In the genomic region with DNA sequence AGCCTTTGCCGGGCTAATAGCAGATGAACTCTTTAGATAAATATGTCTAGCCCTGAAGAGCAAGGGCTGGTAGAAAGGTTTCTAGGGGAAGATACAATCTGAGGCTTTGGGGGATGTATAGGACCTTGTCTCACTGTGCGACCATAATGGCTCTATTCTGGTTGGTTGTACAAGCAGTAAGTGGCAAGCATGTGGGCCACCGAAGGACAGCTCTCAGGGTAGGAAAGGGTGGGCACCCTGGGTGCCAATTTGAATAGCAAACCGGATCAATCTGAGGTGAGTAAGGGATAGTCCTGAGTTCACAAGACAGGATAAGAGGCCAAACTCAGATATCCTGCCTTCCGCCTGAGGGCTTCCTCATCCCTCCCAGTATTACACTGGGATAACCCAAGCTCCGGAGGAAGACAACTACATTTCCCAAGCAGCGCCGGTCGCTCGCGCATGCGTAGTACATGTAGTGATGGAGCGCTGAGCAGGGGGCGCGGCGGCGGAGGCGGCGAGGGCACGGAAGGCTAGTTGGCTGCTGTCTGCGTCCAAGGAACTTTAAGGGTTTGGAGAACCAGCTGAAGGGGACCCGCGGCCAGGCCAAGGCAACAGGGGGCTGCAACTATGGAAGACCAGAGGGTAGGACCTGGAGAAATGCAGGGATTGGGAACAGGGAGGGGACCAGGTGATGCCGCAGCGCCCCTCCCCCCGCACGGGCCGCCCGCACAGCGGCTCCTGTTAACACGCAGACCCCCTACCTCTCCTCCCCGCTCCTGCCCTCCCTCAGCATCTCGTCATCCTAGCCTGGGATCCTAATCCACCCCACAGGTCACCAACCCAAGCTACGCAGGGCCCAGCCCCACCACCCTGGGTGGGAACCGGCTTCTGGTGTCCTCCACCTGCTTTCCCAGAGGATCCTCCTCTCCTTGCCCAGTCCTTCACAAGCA, we compare ENCODE assay signal across 8 mouse cellular contexts. TPM values are rescaled to one million over a fixed set of nuclear protein-coding genes. Genes with fewer than 3 reads are reported as not detected.
DNase-seq lines count a peak whose midpoint lies in the region; ATAC-seq and TF ChIP-seq lines count a peak whose summit lies in the region.

A gene (plus strand): TSS at position 480 of the 932 bp plus-strand sequence.

- H3K4me3 ChIP-seq in kidney, embryonic 15.5 days (replicated peaks) = peak within 1 kb of the TSS; percentile 55
- peak within 1 kb of the TSS; percentile 84 for H3K4me3 ChIP-seq in cerebellum, adult 2 months (replicated peaks; ENCODE audit: insufficient read depth, low read depth, low read length)
- H3K4me3 ChIP-seq in forebrain, postnatal 0 days (ENCODE audit: low read depth, low read length) = peak within 1 kb of the TSS; percentile 77
- peak within 1 kb of the TSS; percentile 51 for H3K4me3 ChIP-seq in stomach, embryonic 16.5 days (replicated peaks; ENCODE audit: low read length)

- no peak for TF ChIP-seq CTCF in cerebellum, adult 2 months (IDR thresholded peaks at IDR 0.05; ENCODE audit: borderline replicate concordance, insufficient read depth, low read depth, low read length)
- peak; percentile 11; the same call in 1 of the 2 replicates for TF ChIP-seq CTCF in forebrain, postnatal 0 days (IDR thresholded peaks at IDR 0.05; ENCODE audit: low read depth)

- ATAC-seq in kidney, embryonic 15.5 days (replicated peaks; ENCODE audit: low FRiP score) = peak; percentile 77
- ATAC-seq in forebrain, postnatal 0 days = peak; percentile 93
- ATAC-seq in megakaryocyte progenitor cell, adult 5-6 weeks (replicated peaks; ENCODE audit: poor library complexity) = peak; percentile 29; the same call in 1 of the 2 replicates
- ATAC-seq in stomach, embryonic 16.5 days (ENCODE audit: insufficient read depth, low FRiP score) = peak; percentile 22

- H3K36me3 ChIP-seq in kidney, embryonic 15.5 days = no peaks in the 10 kb centered on the region; the same call in 1 of the 2 replicates
- H3K36me3 ChIP-seq in forebrain, postnatal 0 days (ENCODE audit: insufficient read depth) = peaks cover 16% of the 10 kb centered on the region
- no peaks in the 10 kb centered on the region for H3K36me3 ChIP-seq in stomach, embryonic 16.5 days (ENCODE audit: control insufficient read depth, insufficient read depth, low read length)

- 9% methylated on average over 34 of the region's 35 CpGs for whole genome bisulfite sequencing in kidney, embryonic 15.5 days
- 8% methylated on average over 34 of the region's 35 CpGs for WGBS in cerebellum, adult 2 months
- 9% methylated on average over 34 of the region's 35 CpGs for WGBS in forebrain, postnatal 0 days
- 7% methylated on average over 35 of the region's 35 CpGs for WGBS in stomach, embryonic 16.5 days

- H3K9ac ChIP-seq in kidney, embryonic 15.5 days = peak within 1 kb of the TSS; percentile 45
- peak within 1 kb of the TSS; percentile 81 for H3K9ac ChIP-seq in forebrain, postnatal 0 days
- peak within 1 kb of the TSS; percentile 46 for H3K9ac ChIP-seq in stomach, embryonic 16.5 days (ENCODE audit: low read length)

- intact Hi-C loops in gastrocnemius, postnatal 36 days (cut with DNase I) = no loop called here

- no peaks in the 10 kb centered on the region for H3K27me3 ChIP-seq in kidney, embryonic 15.5 days
- no peaks in the 10 kb centered on the region for H3K27me3 ChIP-seq in cerebellum, adult 2 months (ENCODE audit: control insufficient read depth, insufficient read depth, low read length)
- H3K27me3 ChIP-seq in forebrain, postnatal 0 days (ENCODE audit: insufficient read depth, low read length) = no peaks in the 10 kb centered on the region
- no peaks in the 10 kb centered on the region for H3K27me3 ChIP-seq in stomach, embryonic 16.5 days (ENCODE audit: control insufficient read depth, insufficient read depth, low read length)

- H3K27ac ChIP-seq in kidney, embryonic 15.5 days = no peak within 1 kb of the TSS
- H3K27ac ChIP-seq in cerebellum, adult 2 months (ENCODE audit: insufficient read depth, low read length) = peak within 1 kb of the TSS; percentile 38; the same call in 1 of the 2 replicates
- H3K27ac ChIP-seq in forebrain, postnatal 0 days (ENCODE audit: low read depth, low read length) = peak within 1 kb of the TSS; percentile 21; the same call in 1 of the 2 replicates
- no peak within 1 kb of the TSS for H3K27ac ChIP-seq in stomach, embryonic 16.5 days (ENCODE audit: low read length)

- no peak for DNase-seq in kidney, adult 9 months
- DNase-seq in cerebellum, adult 2 months = peak; percentile 87
- peak; percentile 91 for DNase-seq in forebrain, postnatal 0 days
- peak; percentile 76 to 83 for DNase-seq in kidney, postnatal 4 days
- no peak for DNase-seq in gastrocnemius, postnatal 36 days

- no peaks in the 10 kb centered on the region for H3K9me3 ChIP-seq in kidney, embryonic 15.5 days (replicated peaks)
- H3K9me3 ChIP-seq in forebrain, postnatal 0 days (ENCODE audit: low read length) = no peaks in the 10 kb centered on the region
- H3K9me3 ChIP-seq in stomach, embryonic 16.5 days (replicated peaks; ENCODE audit: control insufficient read depth, low read length) = no peaks in the 10 kb centered on the region

- peaks cover 9% of the 10 kb centered on the region for H3K4me1 ChIP-seq in kidney, embryonic 15.5 days
- H3K4me1 ChIP-seq in cerebellum, adult 2 months (ENCODE audit: control insufficient read depth, insufficient read depth, low read length) = no peaks in the 10 kb centered on the region; the same call in none of the 2 replicates
- no peaks in the 10 kb centered on the region; the same call in 1 of the 2 replicates for H3K4me1 ChIP-seq in forebrain, postnatal 0 days (ENCODE audit: insufficient read depth)
- H3K4me1 ChIP-seq in stomach, embryonic 16.5 days (ENCODE audit: control insufficient read depth, insufficient read depth, low read length) = 0 out of 2 replicates have a peak, but pooled peaks cover 7% of the 10 kb centered on the region

- peak; percentile 66 for TF ChIP-seq POLR2A in cerebellum, adult 2 months (IDR thresholded peaks at IDR 0.05; ENCODE audit: borderline replicate concordance, insufficient read depth, low read length)

- H3K4me2 ChIP-seq in kidney, embryonic 15.5 days = peak within 1 kb of the TSS; percentile 87
- peak within 1 kb of the TSS; percentile 84 for H3K4me2 ChIP-seq in forebrain, postnatal 0 days (ENCODE audit: low read depth)
- peak within 1 kb of the TSS; percentile 64 for H3K4me2 ChIP-seq in stomach, embryonic 16.5 days (ENCODE audit: low read depth, low read length)

RNA-seq across cellular contexts. Expression of the gene that starts here (rescaled TPM):
- 19.7 and 21.7 TPM in 2 replicates for polyA plus RNA-seq in kidney, embryonic 15.5 days (2015; fragmentation: Nextera tagmentation; extraction: Ambion mirVana)
- 88.0 and 91.3 TPM in 2 replicates for polyA plus RNA-seq in cerebellum, adult 2 months (2012; rRNA removed)
- total RNA-seq in forebrain, postnatal 0 days (2014; rRNA removed) = 106 and 113 TPM in 2 replicates
- 162 and 169 TPM in 2 replicates for polyA plus RNA-seq in forebrain, postnatal 0 days (2015; fragmentation: Nextera tagmentation; extraction: Ambion mirVana)
- total RNA-seq in megakaryocyte progenitor cell, adult 5-6 weeks (2015) = not detected in 2 replicates
- not detected in 2 replicates for total RNA-seq in megakaryocyte progenitor cell, adult 5-6 weeks (2017)
- 9.9 and 13.9 TPM in 2 replicates for polyA plus RNA-seq in stomach, embryonic 16.5 days (2015; fragmentation: Nextera tagmentation; extraction: Ambion mirVana)
- total RNA-seq in gastrocnemius, postnatal 36 days (2021) = not detected

Comparison
In these comparisons a context has a peak if more than half of its experiments do, and no peak if none do; other contexts are left out.
1. RNA of the gene that starts here (total RNA-seq): 106 to 113 TPM in forebrain, postnatal 0 days; not detected in gastrocnemius, postnatal 36 days and not detected in megakaryocyte progenitor cell, adult 5-6 weeks; every median in the first group is over 100 times any median in the second.
2. DNase-seq: peak in cerebellum, adult 2 months (2 of 2), forebrain, postnatal 0 days (single experiment) and kidney, postnatal 4 days (2 of 2); none in kidney, adult 9 months (single experiment) and gastrocnemius, postnatal 36 days (0 of 2).
3. Peak in ATAC-seq in megakaryocyte progenitor cell, adult 5-6 weeks; RNA of the gene not detected or under 1 TPM.
4. ATAC-seq: peak in every context shown above with its lines; median percentile 93 in forebrain, postnatal 0 days; 77 in kidney, embryonic 15.5 days; 29 in megakaryocyte progenitor cell, adult 5-6 weeks; 22 in stomach, embryonic 16.5 days.
5. H3K27ac ChIP-seq: peak in cerebellum, adult 2 months (single experiment) and forebrain, postnatal 0 days (single experiment); none in kidney, embryonic 15.5 days (single experiment) and stomach, embryonic 16.5 days (single experiment).
6. Peak in every context shown above with its lines, with median percentiles within 50 percentile points of each other: H3K4me2 ChIP-seq, H3K4me3 ChIP-seq and H3K9ac ChIP-seq.